Mouse (Mus musculus) ovary, postnatal 14 days (tissue): Measurements from ENCODE around the gene Ncor2.

ENCODE experiments used
- DNase-seq: peaks from one replicate; pipeline ENCODE4 v3.0.0; 2022; ENCODE audit warnings: low spot score

The Ncor2 gene

GRCm38 (mm10) chr5:125096368-125096767 lies 82.7 kb downstream of the Ncor2 start:
- no peak for DNase-seq

GRCm38 (mm10) chr5:125095525-125096175 lies 83.4 kb downstream of the Ncor2 start:
- DNase-seq: no peak

- DNase-seq: no peak
Measured at GRCm38 (mm10) chr5:125093795-125094194, 85.2 kb downstream of the Ncor2 start.

- no peak for DNase-seq
Measured at GRCm38 (mm10) chr5:125088076-125088475, 90.9 kb downstream of the Ncor2 start.

- no peak for DNase-seq
Measured at GRCm38 (mm10) chr5:125085097-125085617, 93.9 kb downstream of the Ncor2 start.

GRCm38 (mm10) chr5:125083674-125084073 lies 95.3 kb downstream of the Ncor2 start:
- no peak for DNase-seq

GRCm38 (mm10) chr5:125081318-125082101 lies 97.5 kb downstream of the Ncor2 start:
- DNase-seq: peak; percentile 78

GRCm38 (mm10) chr5:125080787-125081317 lies 98.2 kb downstream of the Ncor2 start:
- no peak for DNase-seq

- no peak for DNase-seq
Measured at GRCm38 (mm10) chr5:125080352-125080751, 98.7 kb downstream of the Ncor2 start.

GRCm38 (mm10) chr5:125078220-125078619 lies 100.8 kb downstream of the Ncor2 start:
- no peak for DNase-seq

GRCm38 (mm10) chr5:125076183-125076582 lies 102.8 kb downstream of the Ncor2 start:
- DNase-seq: no peak

GRCm38 (mm10) chr5:125074571-125075171 lies 104.3 kb downstream of the Ncor2 start:
- no peak for DNase-seq

GRCm38 (mm10) chr5:125073896-125074295 lies 105.1 kb downstream of the Ncor2 start:
- DNase-seq: no peak

GRCm38 (mm10) chr5:125073335-125073734 lies 105.7 kb downstream of the Ncor2 start:
- DNase-seq: no peak

- DNase-seq: no peak
Measured at GRCm38 (mm10) chr5:125072425-125072824, 106.6 kb downstream of the Ncor2 start.

- no peak for DNase-seq
Measured at GRCm38 (mm10) chr5:125071919-125072318, 107.1 kb downstream of the Ncor2 start.

- DNase-seq: no peak
Measured at GRCm38 (mm10) chr5:125070399-125070798, 108.6 kb downstream of the Ncor2 start.

- DNase-seq: no peak
Measured at GRCm38 (mm10) chr5:125069916-125070315, 109.1 kb downstream of the Ncor2 start.

- DNase-seq: no peak
Measured at GRCm38 (mm10) chr5:125069426-125069825, 109.6 kb downstream of the Ncor2 start.

- no peak for DNase-seq
Measured at GRCm38 (mm10) chr5:125068371-125068951, 110.6 kb downstream of the Ncor2 start.

- DNase-seq: no peak
Measured at GRCm38 (mm10) chr5:125067673-125068072, 111.3 kb downstream of the Ncor2 start.
